Mouse (Mus musculus): ENCODE data around the gene Ptprm.

The Ptprm gene

GRCm38 (mm10) chr17:66822347-66822746 is 531.9 kb downstream of the Ptprm start:
- DNase-seq (ENCODE audit: low read depth, low spot score), result no peak
- Histone ChIP-seq H3K36me3 (ENCODE audit: control insufficient read depth, insufficient read depth, low read length, poor library complexity, severe bottlenecking) (no peaks in the 10 kb centered on the region), H3K27me3 (ENCODE audit: control insufficient read depth, insufficient read depth, low read length, poor library complexity, severe bottlenecking) (no peaks in the 10 kb centered on the region)

- H3K27me3 ChIP-seq (ENCODE audit: control insufficient read depth, insufficient read depth, low read length, poor library complexity, severe bottlenecking), result no peaks in the 10 kb centered on the region
- DNase-seq (ENCODE audit: low read depth, low spot score), result no peak
- no peaks in the 10 kb centered on the region for H3K36me3 ChIP-seq (ENCODE audit: control insufficient read depth, insufficient read depth, low read length, poor library complexity, severe bottlenecking)
These were observed 536.9 kb downstream of the Ptprm start for GRCm38 (mm10) chr17:66817380-66817779.

- no peaks in the 10 kb centered on the region for H3K27me3 ChIP-seq (ENCODE audit: control insufficient read depth, insufficient read depth, low read length, poor library complexity, severe bottlenecking)
- no peaks in the 10 kb centered on the region for H3K36me3 ChIP-seq (ENCODE audit: control insufficient read depth, insufficient read depth, low read length, poor library complexity, severe bottlenecking)
- no peak for DNase-seq (ENCODE audit: low read depth, low spot score)
These were observed 538.3 kb downstream of the Ptprm start for GRCm38 (mm10) chr17:66815921-66816320.

- Histone ChIP-seq H3K36me3 (ENCODE audit: control insufficient read depth, insufficient read depth, low read length, poor library complexity, severe bottlenecking) (no peaks in the 10 kb centered on the region), H3K27me3 (ENCODE audit: control insufficient read depth, insufficient read depth, low read length, poor library complexity, severe bottlenecking) (no peaks in the 10 kb centered on the region)
- DNase-seq (ENCODE audit: low read depth, low spot score), result no peak
These were observed 540.5 kb downstream of the Ptprm start for GRCm38 (mm10) chr17:66813786-66814185.

- Histone ChIP-seq H3K27me3 (ENCODE audit: control insufficient read depth, insufficient read depth, low read length, poor library complexity, severe bottlenecking) (no peaks in the 10 kb centered on the region), H3K36me3 (ENCODE audit: control insufficient read depth, insufficient read depth, low read length, poor library complexity, severe bottlenecking) (no peaks in the 10 kb centered on the region)
- no peak for DNase-seq (ENCODE audit: low read depth, low spot score)
These were observed 540.9 kb downstream of the Ptprm start for GRCm38 (mm10) chr17:66813346-66813745.

- H3K36me3 ChIP-seq (ENCODE audit: control insufficient read depth, insufficient read depth, low read length, poor library complexity, severe bottlenecking), result no peaks in the 10 kb centered on the region
- DNase-seq (ENCODE audit: low read depth, low spot score), result no peak
- H3K27me3 ChIP-seq (ENCODE audit: control insufficient read depth, insufficient read depth, low read length, poor library complexity, severe bottlenecking), result no peaks in the 10 kb centered on the region
These were observed 544.5 kb downstream of the Ptprm start for GRCm38 (mm10) chr17:66809786-66810185.

GRCm38 (mm10) chr17:66808186-66808585 is 546.1 kb downstream of the Ptprm start:
- no peaks in the 10 kb centered on the region for H3K27me3 ChIP-seq (ENCODE audit: control insufficient read depth, insufficient read depth, low read length, poor library complexity, severe bottlenecking)
- no peaks in the 10 kb centered on the region for H3K36me3 ChIP-seq (ENCODE audit: control insufficient read depth, insufficient read depth, low read length, poor library complexity, severe bottlenecking)
- no peak for DNase-seq (ENCODE audit: low read depth, low spot score)

- Histone ChIP-seq H3K36me3 (ENCODE audit: control insufficient read depth, insufficient read depth, low read length, poor library complexity, severe bottlenecking) (no peaks in the 10 kb centered on the region), H3K27me3 (ENCODE audit: control insufficient read depth, insufficient read depth, low read length, poor library complexity, severe bottlenecking) (no peaks in the 10 kb centered on the region)
- DNase-seq (ENCODE audit: low read depth, low spot score), result no peak
These were observed 552.2 kb downstream of the Ptprm start for GRCm38 (mm10) chr17:66801831-66802687.

GRCm38 (mm10) chr17:66800231-66800630 is 554.0 kb downstream of the Ptprm start:
- Histone ChIP-seq H3K36me3 (ENCODE audit: control insufficient read depth, insufficient read depth, low read length, poor library complexity, severe bottlenecking) (no peaks in the 10 kb centered on the region), H3K27me3 (ENCODE audit: control insufficient read depth, insufficient read depth, low read length, poor library complexity, severe bottlenecking) (no peaks in the 10 kb centered on the region)
- DNase-seq (ENCODE audit: low read depth, low spot score), result no peak

- Histone ChIP-seq H3K36me3 (ENCODE audit: control insufficient read depth, insufficient read depth, low read length, poor library complexity, severe bottlenecking) (no peaks in the 10 kb centered on the region), H3K27me3 (ENCODE audit: control insufficient read depth, insufficient read depth, low read length, poor library complexity, severe bottlenecking) (no peaks in the 10 kb centered on the region)
- no peak for DNase-seq (ENCODE audit: low read depth, low spot score)
These were observed 568.1 kb downstream of the Ptprm start for GRCm38 (mm10) chr17:66786166-66786565.

GRCm38 (mm10) chr17:66785586-66785985 is 568.7 kb downstream of the Ptprm start:
- no peaks in the 10 kb centered on the region for H3K27me3 ChIP-seq (ENCODE audit: control insufficient read depth, insufficient read depth, low read length, poor library complexity, severe bottlenecking)
- no peak for DNase-seq (ENCODE audit: low read depth, low spot score)
- no peaks in the 10 kb centered on the region for H3K36me3 ChIP-seq (ENCODE audit: control insufficient read depth, insufficient read depth, low read length, poor library complexity, severe bottlenecking)

GRCm38 (mm10) chr17:66783601-66784000 is 570.7 kb downstream of the Ptprm start:
- DNase-seq (ENCODE audit: low read depth, low spot score), result no peak
- Histone ChIP-seq H3K36me3 (ENCODE audit: control insufficient read depth, insufficient read depth, low read length, poor library complexity, severe bottlenecking) (no peaks in the 10 kb centered on the region), H3K27me3 (ENCODE audit: control insufficient read depth, insufficient read depth, low read length, poor library complexity, severe bottlenecking) (no peaks in the 10 kb centered on the region)

GRCm38 (mm10) chr17:66783075-66783492 is 571.2 kb downstream of the Ptprm start:
- no peak for DNase-seq (ENCODE audit: low read depth, low spot score)
- no peaks in the 10 kb centered on the region for H3K27me3 ChIP-seq (ENCODE audit: control insufficient read depth, insufficient read depth, low read length, poor library complexity, severe bottlenecking)
- H3K36me3 ChIP-seq (ENCODE audit: control insufficient read depth, insufficient read depth, low read length, poor library complexity, severe bottlenecking), result no peaks in the 10 kb centered on the region

GRCm38 (mm10) chr17:66781910-66782309 is 572.3 kb downstream of the Ptprm start:
- no peak for DNase-seq (ENCODE audit: low read depth, low spot score)
- H3K27me3 ChIP-seq (ENCODE audit: control insufficient read depth, insufficient read depth, low read length, poor library complexity, severe bottlenecking), result no peaks in the 10 kb centered on the region
- H3K36me3 ChIP-seq (ENCODE audit: control insufficient read depth, insufficient read depth, low read length, poor library complexity, severe bottlenecking), result no peaks in the 10 kb centered on the region

- no peak for DNase-seq (ENCODE audit: low read depth, low spot score)
- Histone ChIP-seq H3K27me3 (ENCODE audit: control insufficient read depth, insufficient read depth, low read length, poor library complexity, severe bottlenecking) (no peaks in the 10 kb centered on the region), H3K36me3 (ENCODE audit: control insufficient read depth, insufficient read depth, low read length, poor library complexity, severe bottlenecking) (no peaks in the 10 kb centered on the region)
These were observed 575.2 kb downstream of the Ptprm start for GRCm38 (mm10) chr17:66779026-66779425.

Measured in splenic B cell, adult 2 months (primary cell).